Mouse (Mus musculus) inflammation-experienced regulatory T-cells (primary cell): Measurements from ENCODE around the gene Tgif1. TPM values are rescaled to one million over a fixed set of nuclear protein-coding genes. Genes with fewer than 3 reads are reported as not detected.

Experiments
- polyA plus RNA-seq, 2 experiments: library from polyadenylated mRNA; unstranded; fragments of 100-300 nt; shearing (Covaris generic); gene quantifications; one replicate each; pipeline ENCODE4 v1.2.1; 2017

The Tgif1 gene
- polyA plus RNA-seq, result 10 to 100 TPM; 40.3 to 71.0 TPM

GRCm38 (mm10) chr17:70853436-70853905 is at the start of gene Tgif1:
Gene Tgif1, minus strand, starts transcription at chr17:70853546.

Other genes starting within 250 kb of the Tgif1 start
- gene Myom1, start 149.1 kb upstream of the Tgif1 start, polyA plus RNA-seq, result 1 to 10 TPM in 1 of 2 experiments, under 1 TPM in 1; 0.94 to 4.3 TPM
- 100 to 1,000 TPM; 801 to 901 TPM for gene Myl12a, start 149.3 kb upstream of the Tgif1 start, polyA plus RNA-seq